Mouse (Mus musculus) stomach, postnatal 0 days (tissue): Measurements from ENCODE around the gene Prr13. TPM values are rescaled to one million over a fixed set of nuclear protein-coding genes. Genes with fewer than 3 reads are reported as not detected.

Experiments
- ATAC-seq: fragments of 200-750 bp; cut with Nextera tagmentation; 2 replicates; pipeline ENCODE4 v1.8.0; 2017; ENCODE audit not compliant: low FRiP score, low TSS enrichment
- DNase-seq: peaks from one replicate; pipeline ENCODE4 v3.0.0-alpha.2; 2016; ENCODE audit warnings: low spot score
- H3K27ac ChIP-seq: fragments of 300-500 bp; sonication (generic); replicated peaks from 2 replicates; pipeline ENCODE4 v1.5.1; 2014; ENCODE audit warnings: mild to moderate bottlenecking, control low read depth
- H3K27me3 ChIP-seq: fragments of 300-500 bp; sonication (generic); 2 replicates; pipeline ENCODE4 v1.6.1; 2014; ENCODE audit warnings: low read length; ENCODE audit not compliant: control insufficient read depth, insufficient read depth
- H3K36me3 ChIP-seq: fragments of 300-500 bp; sonication (generic); 2 replicates; pipeline ENCODE4 v1.6.1; 2014; ENCODE audit warnings: low read length, mixed read lengths; ENCODE audit not compliant: control insufficient read depth, insufficient read depth
- H3K4me1 ChIP-seq: fragments of 300-500 bp; sonication (generic); replicated peaks from 2 replicates; pipeline ENCODE4 v1.6.1; 2014; ENCODE audit warnings: antibody characterized with exemption; ENCODE audit not compliant: control insufficient read depth, insufficient read depth
- H3K4me2 ChIP-seq: fragments of 300-500 bp; sonication (generic); replicated peaks from 2 replicates; pipeline ENCODE4 v1.6.1; 2014; ENCODE audit warnings: low read depth, mild to moderate bottlenecking, control low read depth, moderate library complexity
- H3K4me3 ChIP-seq: fragments of 300-500 bp; sonication (generic); 2 replicates; pipeline ENCODE4 v1.5.1; 2014; ENCODE audit warnings: low read depth, low read length, control low read depth
- H3K9ac ChIP-seq: fragments of 300-500 bp; sonication (generic); 2 replicates; pipeline ENCODE4 v1.6.1; 2014; ENCODE audit warnings: mild to moderate bottlenecking, low read length, control low read depth, mixed read lengths
- H3K9me3 ChIP-seq: fragments of 300-500 bp; sonication (generic); 2 replicates; pipeline ENCODE4 v1.6.1; 2016; ENCODE audit warnings: low read length; ENCODE audit not compliant: control insufficient read depth
- CTCF ChIP-seq: IDR thresholded peaks from 2 replicates; pipeline ENCODE4 v1.5.1; 2016; ENCODE audit warnings: antibody characterized with exemption, low read depth, mild to moderate bottlenecking, moderate library complexity
- EP300 ChIP-seq: optimal IDR thresholded peaks from 2 replicates; pipeline ENCODE3; 2016; ENCODE audit warnings: antibody characterized with exemption
- WGBS: fragments of 180-500 bp; shearing (Covaris S2); extraction: QIAGEN DNeasy Blood & Tissue Kit; methylation state at CpG from one replicate; pipeline ENCODE4 v1.1.7; 2014; 5-methylcytosine and 5-hydroxymethylcytosine counted together
- polyA plus RNA-seq: library from polyadenylated mRNA; unstranded; fragments of >200 nt; fragmentation: Nextera tagmentation; extraction: Ambion mirVana; gene quantifications from 2 replicates; pipeline ENCODE4 v1.2.1, GENCODE M21; 2015

Prr13 gene
- polyA plus RNA-seq, 1 experiment from 2014 or later = 339 TPM

DNA sequence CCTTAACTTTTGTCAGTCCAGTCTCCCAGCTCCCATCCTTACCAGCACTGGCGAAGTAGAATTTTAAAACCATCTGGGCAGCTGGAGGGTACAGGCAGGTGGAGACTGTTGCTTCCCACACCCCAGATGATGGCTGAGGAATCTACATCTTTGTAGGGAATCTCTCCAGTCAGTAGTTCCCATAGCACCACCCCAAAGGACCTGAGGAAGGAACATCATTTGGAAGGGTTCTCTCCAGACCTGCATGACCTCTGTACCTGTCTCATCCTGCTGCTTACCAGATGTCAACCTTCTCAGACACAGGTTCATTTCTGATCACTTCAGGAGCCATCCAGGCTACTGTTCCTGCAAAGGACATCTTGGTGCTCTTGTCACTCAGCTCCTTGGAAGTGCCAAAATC is 44.6 kb downstream of the Prr13 start, which contains the start of gene Gm10337:
Gene Gm10337 (plus strand): TSS at position 276 of the 400 bp plus-strand sequence.
- WGBS = 100% methylated on average over 1 of the region's 1 CpGs
- Histone ChIP-seq H3K4me1 (no peaks in the 10 kb centered on the region), H3K4me2 (no peak within 1 kb of the TSS), H3K9ac (no peak within 1 kb of the TSS), H3K27me3 (no peaks in the 10 kb centered on the region), H3K27ac (no peak within 1 kb of the TSS), H3K9me3 (no peaks in the 10 kb centered on the region), H3K36me3 (peaks cover 44% of the 10 kb centered on the region), H3K4me3 (no peak within 1 kb of the TSS)
- ATAC-seq (no peak), DNase-seq (no peak)
- TF ChIP-seq EP300 (no peak), CTCF (no peak)

DNA sequence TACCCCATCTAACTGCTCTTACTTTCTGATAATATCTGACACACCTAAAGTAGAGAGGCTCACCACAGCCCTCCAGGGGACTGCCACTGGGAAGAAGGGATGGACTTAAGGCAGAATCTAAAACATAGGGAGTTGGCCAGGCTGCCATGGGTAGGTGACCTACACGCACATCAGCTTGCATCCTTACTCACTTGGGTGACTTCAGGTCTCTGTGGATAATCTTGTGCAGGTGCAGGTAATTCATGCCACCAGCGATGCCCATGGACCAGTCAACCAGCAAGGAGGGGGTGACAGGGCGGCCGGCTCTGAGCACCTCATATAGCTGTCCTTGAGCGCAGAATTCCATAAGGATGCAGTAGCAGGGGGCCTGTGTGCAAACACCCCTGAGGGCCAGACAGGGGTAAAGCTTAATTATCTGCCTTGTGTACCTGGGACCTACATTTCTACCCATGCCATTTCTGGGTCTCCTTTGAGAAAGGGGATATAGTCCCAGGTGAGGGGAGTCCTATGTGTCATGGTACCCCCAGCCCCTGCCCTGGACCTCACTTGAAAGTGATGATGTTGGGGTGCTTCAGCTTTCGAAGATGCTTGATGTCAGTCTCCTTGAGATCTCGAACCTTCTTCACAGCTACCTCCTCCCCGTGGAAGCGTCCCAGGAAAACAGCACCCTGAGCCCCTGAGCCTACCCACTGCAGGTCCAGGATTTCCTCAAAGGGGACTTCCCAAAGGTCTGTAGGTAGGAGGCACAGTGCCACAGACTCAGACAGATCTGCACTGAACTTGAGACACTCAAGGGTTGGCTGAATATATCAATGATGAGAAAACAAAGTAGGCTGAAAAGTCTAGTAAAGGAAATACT is 45.3 kb downstream of the Prr13 start:
- TF ChIP-seq CTCF = no peak
- TF ChIP-seq EP300 = no peak
- no peak overlapping the region for H3K9ac ChIP-seq
- 83% methylated on average over 9 of the region's 9 CpGs for WGBS
- no peak for DNase-seq
- peaks cover 40% of the 10 kb centered on the region for H3K36me3 ChIP-seq
- no peak for ATAC-seq
- H3K4me2 ChIP-seq = no peak overlapping the region
- no peaks in the 10 kb centered on the region for H3K27me3 ChIP-seq
- H3K4me1 ChIP-seq = no peaks in the 10 kb centered on the region
- H3K27ac ChIP-seq = no peak overlapping the region
- H3K9me3 ChIP-seq = no peaks in the 10 kb centered on the region
- H3K4me3 ChIP-seq = no peak overlapping the region

DNA sequence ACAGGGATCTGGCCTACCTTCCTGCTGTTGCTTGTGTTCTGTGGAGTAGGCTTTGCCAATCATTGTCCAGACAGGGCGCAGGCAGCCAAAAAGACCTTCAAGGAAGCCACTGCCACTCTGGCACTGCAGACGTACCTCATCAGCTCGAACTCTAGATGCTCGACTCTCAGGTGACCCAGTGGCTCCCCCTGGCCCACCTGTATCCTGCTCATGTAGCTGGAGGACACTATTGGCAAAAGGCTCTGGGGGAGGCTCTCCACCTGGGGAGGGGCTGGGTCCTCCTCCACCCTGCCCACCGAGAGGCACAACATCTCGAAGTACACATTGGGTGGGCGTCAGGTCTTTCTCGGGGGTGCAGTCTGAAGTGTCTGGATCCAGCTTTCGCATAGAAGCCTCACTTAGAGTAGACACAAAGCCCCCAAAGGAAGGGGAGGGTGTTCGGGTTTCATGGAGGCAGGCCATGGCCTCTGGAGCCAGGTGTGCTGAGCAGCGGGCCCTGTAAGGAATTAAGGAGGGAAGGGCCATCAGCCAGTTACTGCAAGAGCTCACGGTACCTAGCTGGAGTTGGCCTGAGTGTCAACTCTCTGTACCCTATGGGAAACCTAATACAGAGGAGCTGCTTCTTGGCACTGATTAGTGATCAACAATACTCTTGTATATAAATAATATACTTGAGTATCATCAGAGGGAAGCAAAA is 46.4 kb downstream of the Prr13 start:
- no peak overlapping the region for H3K9ac ChIP-seq
- no peak overlapping the region for H3K4me3 ChIP-seq
- H3K27me3 ChIP-seq = no peaks in the 10 kb centered on the region
- 59% methylated on average over 12 of the region's 12 CpGs for WGBS
- H3K4me1 ChIP-seq = no peaks in the 10 kb centered on the region
- no peaks in the 10 kb centered on the region for H3K9me3 ChIP-seq
- H3K27ac ChIP-seq = no peak overlapping the region
- TF ChIP-seq EP300 (no peak), CTCF (no peak)
- no peak overlapping the region for H3K4me2 ChIP-seq
- ATAC-seq = no peak
- H3K36me3 ChIP-seq = peaks cover 38% of the 10 kb centered on the region
- no peak for DNase-seq

DNA sequence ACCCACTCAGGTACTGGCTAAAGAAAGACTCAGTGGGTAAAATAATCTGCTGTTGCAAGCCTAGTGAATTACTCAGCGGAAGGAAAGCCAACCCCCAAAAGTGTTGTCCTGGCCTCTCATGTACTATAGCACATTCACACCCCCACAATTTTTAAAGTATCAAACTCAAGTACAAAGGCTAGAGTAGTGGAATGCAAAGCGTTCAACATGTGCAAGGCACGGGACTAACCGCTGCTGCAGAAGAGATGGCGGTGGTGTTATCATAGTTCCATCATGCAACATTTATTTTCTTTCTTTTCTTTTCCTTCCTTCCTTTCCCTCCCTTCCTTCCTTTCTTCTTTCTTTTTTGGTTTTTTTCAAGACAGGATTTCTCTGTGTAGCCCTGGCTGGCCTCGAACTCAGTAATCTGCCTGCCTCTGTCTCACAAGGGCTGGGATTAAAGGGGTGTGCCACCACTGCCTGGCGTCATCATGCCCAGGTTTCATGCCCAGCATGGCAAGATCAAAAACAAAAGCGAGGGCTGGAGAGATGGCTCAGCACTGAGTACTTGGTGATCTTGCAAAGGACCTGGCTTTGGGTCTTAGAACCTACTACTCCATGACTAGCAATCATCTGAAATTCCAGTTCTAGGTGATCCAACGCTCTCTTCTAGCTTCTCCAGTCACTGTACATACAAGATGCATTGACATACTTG is 47.1 kb downstream of the Prr13 start:
- DNase-seq = no peak
- no peaks in the 10 kb centered on the region for H3K9me3 ChIP-seq
- no peak overlapping the region for H3K9ac ChIP-seq
- H3K4me1 ChIP-seq = no peaks in the 10 kb centered on the region
- no peak overlapping the region for H3K4me2 ChIP-seq
- no peaks in the 10 kb centered on the region for H3K27me3 ChIP-seq
- no peak overlapping the region for H3K4me3 ChIP-seq
- H3K27ac ChIP-seq = no peak overlapping the region
- 78% methylated on average over 9 of the region's 9 CpGs for WGBS
- no peak for ATAC-seq
- TF ChIP-seq EP300 (no peak), CTCF (no peak)
- peaks cover 31% of the 10 kb centered on the region for H3K36me3 ChIP-seq

DNA sequence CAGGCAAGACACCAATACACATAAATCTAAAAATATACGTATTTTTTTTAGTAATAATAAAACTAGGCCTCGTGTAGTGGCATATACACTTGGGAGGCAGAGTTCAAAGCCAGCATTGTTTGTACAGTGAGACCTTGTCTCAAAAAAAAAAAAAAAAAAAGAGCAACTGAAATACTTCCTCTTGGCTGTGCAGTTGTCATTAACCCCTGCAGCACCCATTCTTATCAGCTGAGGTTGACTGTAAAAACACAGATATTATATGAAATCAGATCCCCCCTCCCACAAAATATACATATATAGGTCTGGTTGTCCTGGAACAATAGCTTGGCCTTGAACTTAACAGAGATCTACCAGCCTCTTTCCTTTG is 47.6 kb downstream of the Prr13 start:
- H3K27me3 ChIP-seq = no peaks in the 10 kb centered on the region
- TF ChIP-seq EP300 (no peak), CTCF (no peak)
- H3K4me2 ChIP-seq = no peak overlapping the region
- ATAC-seq (no peak), DNase-seq (no peak)
- H3K27ac ChIP-seq = no peak overlapping the region
- 17% methylated on average over 2 of the region's 2 CpGs for WGBS
- H3K9me3 ChIP-seq = no peaks in the 10 kb centered on the region
- no peak overlapping the region for H3K9ac ChIP-seq
- no peaks in the 10 kb centered on the region for H3K4me1 ChIP-seq
- no peak overlapping the region for H3K4me3 ChIP-seq
- H3K36me3 ChIP-seq = peaks cover 26% of the 10 kb centered on the region
